Mouse (Mus musculus) ovary, postnatal 14 days (tissue): Measurements from ENCODE around the gene Pdia3.
"Not testable (repeated sequence)": the region's sequence is repeated elsewhere in the genome, so short reads cannot be mapped to it uniquely, and the experiment has no call there.

ENCODE experiments used
- DNase-seq: peaks from one replicate; pipeline ENCODE4 v3.0.0; 2022; ENCODE audit warnings: low spot score

The Pdia3 gene

GRCm38 (mm10) chr2:121480498-121480897 lies 66.9 kb downstream of the Pdia3 start:
- DNase-seq, result no peak

DNA sequence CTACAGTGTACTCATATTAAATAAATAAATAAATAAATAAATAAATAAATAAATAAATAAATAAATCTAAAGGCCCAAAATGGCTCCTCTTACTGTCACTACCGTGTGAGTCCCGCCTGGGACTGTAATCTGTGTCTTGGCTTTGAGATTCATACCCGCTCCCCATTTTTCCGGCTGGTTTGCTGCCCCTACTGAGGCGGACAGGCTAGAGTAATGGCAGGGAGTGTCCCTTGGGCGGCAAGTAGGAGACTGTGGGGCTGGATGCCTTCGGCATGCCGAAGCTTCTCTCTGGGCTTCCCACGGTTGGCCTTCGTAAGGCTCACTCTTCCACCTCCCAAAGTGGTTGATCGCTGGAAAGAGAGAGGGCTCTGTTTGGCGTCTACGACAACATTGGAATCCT lies 67.3 kb downstream of the Pdia3 start:
- DNase-seq, result not testable (repeated sequence)

- DNase-seq, result no peak
Measured at GRCm38 (mm10) chr2:121483576-121483975, 70.0 kb downstream of the Pdia3 start.

- DNase-seq, result not testable (repeated sequence)
Measured at GRCm38 (mm10) chr2:121484403-121484802, 70.8 kb downstream of the Pdia3 start.
